8 mouse cellular contexts compared by ENCODE assay signal in the genomic region with DNA sequence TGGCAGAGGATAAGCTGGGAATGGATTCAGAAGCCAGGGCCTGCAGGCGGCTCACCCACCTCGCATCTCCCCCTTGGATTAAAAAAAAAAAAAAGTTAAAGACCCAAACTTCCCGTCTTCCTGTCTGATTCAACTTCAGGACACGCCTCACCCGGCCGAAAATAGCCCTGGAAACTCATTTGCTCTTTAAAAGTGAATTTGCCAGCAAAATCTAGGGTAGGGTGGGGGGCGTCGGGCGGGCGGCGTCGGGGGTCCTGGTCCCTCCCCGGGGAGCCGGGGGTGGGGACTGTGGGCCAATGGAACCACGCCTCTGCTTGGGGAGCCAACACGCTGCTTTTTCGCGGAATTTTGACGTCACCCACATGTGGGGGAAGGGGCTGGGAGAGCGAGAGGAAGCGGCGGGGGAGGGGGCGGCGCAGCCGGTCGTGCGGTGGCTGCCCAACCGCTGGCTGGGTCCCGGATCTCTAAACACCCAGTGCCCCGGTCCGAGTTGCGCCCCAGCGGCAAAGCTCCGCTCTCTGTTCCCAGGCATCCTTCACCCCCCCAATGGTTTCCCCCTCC. TPM values are rescaled to one million over a fixed set of nuclear protein-coding genes. Genes with fewer than 3 reads are reported as not detected.
DNase-seq lines count a peak whose midpoint lies in the region; ATAC-seq and TF ChIP-seq lines count a peak whose summit lies in the region.

No protein-coding gene starts in this region.

- TF ChIP-seq POLR2A in cerebellum, adult 2 months (IDR thresholded peaks at IDR 0.05; ENCODE audit: borderline replicate concordance, insufficient read depth, low read length) = no peak
- TF ChIP-seq POLR2A in cortical plate, adult 2 months (IDR thresholded peaks at IDR 0.05; ENCODE audit: extremely low read depth, insufficient read depth, low read length) = no peak

- DNase-seq in cerebellum, postnatal 10 days = peak; percentile 56 to 70
- DNase-seq in cerebellum, adult 2 months = no peak
- peak; percentile 72 for DNase-seq in lung, postnatal 25 days (ENCODE audit: low spot score)

- peak; percentile 35 for ATAC-seq in heart, embryonic 12.5 days (ENCODE audit: insufficient number of reproducible peaks, low FRiP score)
- peak; percentile 23 for ATAC-seq in kidney, embryonic 15.5 days (replicated peaks; ENCODE audit: low FRiP score)
- ATAC-seq in stomach, embryonic 14.5 days (ENCODE audit: insufficient number of reproducible peaks, insufficient read depth, low FRiP score, low read depth) = peak; percentile 19; the same call in 1 of the 2 replicates
- ATAC-seq in frontal cortex, adult (ENCODE audit: low TSS enrichment) = no peak

- peaks cover 10% of the 10 kb centered on the region for H3K4me1 ChIP-seq in cerebellum, adult 2 months (ENCODE audit: control insufficient read depth, insufficient read depth, low read length)
- peaks cover 2% of the 10 kb centered on the region; the same call in 1 of the 2 replicates for H3K4me1 ChIP-seq in cortical plate, adult 2 months (ENCODE audit: control insufficient read depth, insufficient read depth, low read length)
- peaks cover 34% of the 10 kb centered on the region for H3K4me1 ChIP-seq in heart, embryonic 12.5 days (replicated peaks)
- peaks cover 54% of the 10 kb centered on the region for H3K4me1 ChIP-seq in kidney, embryonic 15.5 days
- peaks cover 15% of the 10 kb centered on the region; the same call in 1 of the 2 replicates for H3K4me1 ChIP-seq in stomach, embryonic 14.5 days (ENCODE audit: control insufficient read depth, insufficient read depth, low read length)

- 1% methylated on average over 34 of the region's 34 CpGs for WGBS in cerebellum, adult 2 months
- WGBS in heart, embryonic 12.5 days = under 1% methylated on average over 34 of the region's 34 CpGs
- WGBS in kidney, embryonic 15.5 days = 1% methylated on average over 32 of the region's 34 CpGs
- WGBS in stomach, embryonic 14.5 days = under 1% methylated on average over 34 of the region's 34 CpGs

- no peaks in the 10 kb centered on the region for H3K9me3 ChIP-seq in heart, embryonic 12.5 days (replicated peaks)
- no peaks in the 10 kb centered on the region for H3K9me3 ChIP-seq in kidney, embryonic 15.5 days (replicated peaks)
- no peaks in the 10 kb centered on the region for H3K9me3 ChIP-seq in stomach, embryonic 14.5 days (ENCODE audit: control insufficient read depth, low read depth, low read length)

- no peak overlapping the region for H3K27ac ChIP-seq in cerebellum, adult 2 months (ENCODE audit: insufficient read depth, low read length)
- H3K27ac ChIP-seq in cortical plate, adult 2 months (ENCODE audit: insufficient read depth, low read length) = no peak overlapping the region
- peak overlapping the region; percentile 90 for H3K27ac ChIP-seq in heart, embryonic 12.5 days (ENCODE audit: poor library complexity, severe bottlenecking)
- H3K27ac ChIP-seq in kidney, embryonic 15.5 days = peak overlapping the region; percentile 95
- peak overlapping the region; percentile 95 for H3K27ac ChIP-seq in stomach, embryonic 14.5 days (ENCODE audit: low read length)

- TF ChIP-seq CTCF in cerebellum, adult 2 months (IDR thresholded peaks at IDR 0.05; ENCODE audit: borderline replicate concordance, insufficient read depth, low read depth, low read length) = no peak
- TF ChIP-seq CTCF in cortical plate, adult 2 months (IDR thresholded peaks at IDR 0.05; ENCODE audit: extremely low read depth, insufficient read depth, low read length) = no peak

- peak overlapping the region; percentile 91 for H3K4me2 ChIP-seq in heart, embryonic 12.5 days
- H3K4me2 ChIP-seq in kidney, embryonic 15.5 days = peak overlapping the region; percentile 91
- peak overlapping the region; percentile 88 for H3K4me2 ChIP-seq in stomach, embryonic 14.5 days (replicated peaks; ENCODE audit: low read depth, low read length)

- no peaks in the 10 kb centered on the region for H3K36me3 ChIP-seq in heart, embryonic 12.5 days
- H3K36me3 ChIP-seq in kidney, embryonic 15.5 days = no peaks in the 10 kb centered on the region
- H3K36me3 ChIP-seq in stomach, embryonic 14.5 days (ENCODE audit: control insufficient read depth, insufficient read depth, low read length) = no peaks in the 10 kb centered on the region

- peak overlapping the region; percentile 71 for H3K9ac ChIP-seq in heart, embryonic 12.5 days
- H3K9ac ChIP-seq in kidney, embryonic 15.5 days = peak overlapping the region; percentile 56
- H3K9ac ChIP-seq in stomach, embryonic 14.5 days (replicated peaks; ENCODE audit: low read depth, low read length) = peak overlapping the region; percentile 41

- no peak overlapping the region for H3K4me3 ChIP-seq in cerebellum, adult 2 months (replicated peaks; ENCODE audit: insufficient read depth, low read depth, low read length)
- peak overlapping the region; percentile 2; the same call in 1 of the 2 replicates for H3K4me3 ChIP-seq in cortical plate, adult 2 months (ENCODE audit: insufficient read depth, low read length)
- peak overlapping the region; percentile 83 for H3K4me3 ChIP-seq in heart, embryonic 12.5 days
- H3K4me3 ChIP-seq in kidney, embryonic 15.5 days (replicated peaks) = peak overlapping the region; percentile 71
- H3K4me3 ChIP-seq in stomach, embryonic 14.5 days (ENCODE audit: low read depth, low read length) = peak overlapping the region; percentile 89

- peaks cover 12% of the 10 kb centered on the region for H3K27me3 ChIP-seq in cerebellum, adult 2 months (ENCODE audit: control insufficient read depth, insufficient read depth, low read length)
- 0 out of 2 replicates have a peak, but pooled peaks cover 4% of the 10 kb centered on the region for H3K27me3 ChIP-seq in heart, embryonic 12.5 days (replicated peaks)
- H3K27me3 ChIP-seq in kidney, embryonic 15.5 days = peaks cover 20% of the 10 kb centered on the region
- H3K27me3 ChIP-seq in stomach, embryonic 14.5 days (ENCODE audit: control insufficient read depth, insufficient read depth, low read length) = no peaks in the 10 kb centered on the region

RNA-seq across cellular contexts. Expression of a gene that starts 2.8 kb away (rescaled TPM):
- 4.1 and 5.4 TPM in 2 replicates for polyA plus RNA-seq in cerebellum, adult 2 months (2012; rRNA removed)
- polyA plus RNA-seq in cortical plate, adult 2 months (2012; rRNA removed) = 42.3 and 43.6 TPM in 2 replicates
- polyA plus RNA-seq in heart, embryonic 12.5 days (2016; fragmentation: Nextera tagmentation; extraction: Ambion mirVana) = 650 and 669 TPM in 2 replicates
- polyA plus RNA-seq in kidney, embryonic 15.5 days (2015; fragmentation: Nextera tagmentation; extraction: Ambion mirVana) = 666 and 667 TPM in 2 replicates
- polyA plus RNA-seq in stomach, embryonic 14.5 days (2014; fragmentation: Nextera tagmentation; extraction: Ambion mirVana) = 1,255 and 1,268 TPM in 2 replicates

RNA-seq across cellular contexts. Expression of a gene that starts 45.4 kb away (rescaled TPM):
- 19.5 and 19.6 TPM in 2 replicates for polyA plus RNA-seq in cerebellum, adult 2 months (2012; rRNA removed)
- 18.5 and 18.7 TPM in 2 replicates for polyA plus RNA-seq in cortical plate, adult 2 months (2012; rRNA removed)
- 9.1 and 9.2 TPM in 2 replicates for polyA plus RNA-seq in heart, embryonic 12.5 days (2016; fragmentation: Nextera tagmentation; extraction: Ambion mirVana)
- polyA plus RNA-seq in kidney, embryonic 15.5 days (2015; fragmentation: Nextera tagmentation; extraction: Ambion mirVana) = 3.2 and 3.4 TPM in 2 replicates
- polyA plus RNA-seq in stomach, embryonic 14.5 days (2014; fragmentation: Nextera tagmentation; extraction: Ambion mirVana) = 3.4 and 3.8 TPM in 2 replicates

Comparison
In these comparisons a context has a peak if more than half of its experiments do, and no peak if none do; other contexts are left out.
1. DNase-seq: peak in cerebellum, postnatal 10 days (2 of 2) and lung, postnatal 25 days (single experiment); none in cerebellum, adult 2 months (0 of 2).
2. H3K27ac ChIP-seq: peak in heart, embryonic 12.5 days (single experiment), kidney, embryonic 15.5 days (single experiment) and stomach, embryonic 14.5 days (single experiment); none in cerebellum, adult 2 months (single experiment) and cortical plate, adult 2 months (single experiment).
3. RNA of a gene that starts 2.8 kb away (polyA plus RNA-seq): 1,255 to 1,268 TPM in stomach, embryonic 14.5 days, 666 to 667 TPM in kidney, embryonic 15.5 days and 650 to 669 TPM in heart, embryonic 12.5 days; 42.3 to 43.6 TPM in cortical plate, adult 2 months and 4.1 to 5.4 TPM in cerebellum, adult 2 months; every median in the first group is over 10 times any median in the second.
4. Peak in every context shown above with its lines, with median percentiles within 50 percentile points of each other: H3K4me2 ChIP-seq and H3K9ac ChIP-seq.